Mouse (Mus musculus): ENCODE data around the gene Susd1. TPM values are rescaled to one million over a fixed set of nuclear protein-coding genes. Genes with fewer than 3 reads are reported as not detected.
"Not testable (repeated sequence)": the region's sequence is repeated elsewhere in the genome, so short reads cannot be mapped to it uniquely, and the experiment has no call there.

The Susd1 gene
- polyA plus RNA-seq, 1 experiment from 2014 or later, result 10.1 TPM

DNA sequence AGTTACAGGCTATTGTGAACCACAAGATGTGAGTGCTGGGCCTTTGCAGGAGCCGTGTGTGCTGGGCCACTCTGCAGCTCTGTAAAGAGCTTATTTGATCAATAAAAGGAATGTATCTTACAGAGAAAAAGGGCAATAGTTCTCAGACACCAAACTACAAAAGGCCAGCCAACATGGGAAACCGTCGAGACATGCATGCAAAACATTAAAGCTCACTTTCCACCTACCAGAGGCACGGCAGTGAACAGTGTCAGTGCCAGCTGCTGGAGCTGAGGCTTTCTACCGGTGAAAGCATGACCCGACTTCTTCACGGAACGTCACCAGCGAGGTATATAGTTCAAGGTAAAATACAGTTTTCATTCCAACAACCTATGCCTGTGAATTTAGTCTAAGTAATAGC is 127.8 kb downstream of the Susd1 start:
- WGBS, result 89% methylated on average over 9 of the region's 9 CpGs
- Histone ChIP-seq H3K9ac (no peak overlapping the region), H3K36me3 (no peaks in the 10 kb centered on the region), H3K4me1 (peaks cover 3% of the 10 kb centered on the region; the same call in 1 of the 2 replicates), H3K27ac (no peak overlapping the region), H3K9me3 (replicated peaks) (no peaks in the 10 kb centered on the region), H3K27me3 (no peaks in the 10 kb centered on the region), H3K4me2 (no peak overlapping the region), H3K4me3 (replicated peaks) (no peak overlapping the region)
- ATAC-seq (replicated peaks; ENCODE audit: low FRiP score), result no peak

DNA sequence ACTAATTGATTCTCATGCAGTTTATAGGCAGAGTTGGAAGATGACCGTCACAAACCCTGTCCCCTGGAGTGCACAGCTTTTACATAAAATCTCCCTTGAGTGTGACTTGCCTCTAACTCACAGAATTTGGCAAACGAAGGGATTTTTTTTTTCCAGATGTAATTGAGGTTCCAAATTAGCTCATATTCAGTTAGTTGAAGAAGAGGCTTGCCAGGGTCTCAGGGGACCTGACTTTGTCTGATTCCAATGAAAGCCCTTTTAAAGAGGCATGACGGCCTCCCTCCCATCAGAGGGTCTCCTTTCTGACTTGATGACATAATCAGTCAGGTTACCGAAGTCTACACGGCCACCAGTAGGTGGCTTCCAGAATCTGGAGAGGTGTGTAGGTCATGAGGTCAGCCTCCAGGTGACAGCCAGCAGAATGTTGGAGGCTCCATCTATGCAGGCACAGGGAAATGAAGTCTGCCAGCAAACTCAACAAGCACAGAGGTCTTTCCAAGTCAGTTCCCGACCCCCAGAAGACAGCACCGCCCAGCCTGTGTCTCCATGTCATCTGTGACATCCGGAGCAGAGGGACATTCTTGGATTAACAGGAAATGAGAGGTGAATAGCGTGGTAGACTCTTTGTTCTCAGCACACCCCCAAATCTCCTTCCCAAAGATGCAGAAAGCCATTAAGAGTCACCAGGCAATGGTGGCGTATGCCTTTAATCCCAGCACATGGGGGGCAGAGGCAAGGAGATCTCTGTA is 130.4 kb downstream of the Susd1 start:
- WGBS, result 83% methylated on average over 10 of the region's 10 CpGs
- no peaks in the 10 kb centered on the region for H3K4me1 ChIP-seq
- no peak overlapping the region for H3K27ac ChIP-seq
- H3K4me2 ChIP-seq, result no peak overlapping the region
- H3K9ac ChIP-seq, result no peak overlapping the region
- H3K27me3 ChIP-seq, result no peaks in the 10 kb centered on the region
- no peaks in the 10 kb centered on the region for H3K9me3 ChIP-seq (replicated peaks)
- ATAC-seq (replicated peaks; ENCODE audit: low FRiP score), result no peak
- no peak overlapping the region for H3K4me3 ChIP-seq (replicated peaks)
- no peaks in the 10 kb centered on the region for H3K36me3 ChIP-seq

DNA sequence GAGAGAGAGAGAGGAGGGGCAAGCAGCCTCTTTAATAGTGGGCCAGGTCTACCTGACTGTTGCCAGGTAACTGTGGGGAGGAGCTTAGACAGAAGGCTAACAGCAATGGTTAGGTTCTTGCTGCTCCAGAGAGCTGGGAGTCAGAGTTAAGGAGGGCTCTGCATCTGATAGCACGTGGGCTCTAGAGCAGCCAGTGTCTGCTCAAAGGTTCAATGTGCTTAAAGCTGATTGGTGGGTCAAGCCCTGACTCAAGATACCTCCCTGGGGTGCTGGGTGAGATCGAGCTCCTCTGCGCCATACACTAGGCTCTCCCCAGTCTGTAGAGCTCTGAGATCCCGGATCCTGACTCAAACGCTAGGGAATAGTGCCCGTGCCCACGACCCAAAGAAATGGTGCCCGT is 136.0 kb downstream of the Susd1 start:
- WGBS, result 94% methylated on average over 8 of the region's 8 CpGs
- H3K36me3 ChIP-seq, result no peaks in the 10 kb centered on the region
- no peaks in the 10 kb centered on the region for H3K27me3 ChIP-seq
- no peak overlapping the region for H3K27ac ChIP-seq
- no peaks in the 10 kb centered on the region for H3K9me3 ChIP-seq (replicated peaks)
- ATAC-seq (replicated peaks; ENCODE audit: low FRiP score), result no peak
- H3K4me1 ChIP-seq, result no peaks in the 10 kb centered on the region
- no peak overlapping the region for H3K4me2 ChIP-seq
- H3K9ac ChIP-seq, result no peak overlapping the region
- no peak overlapping the region for H3K4me3 ChIP-seq (replicated peaks)

DNA sequence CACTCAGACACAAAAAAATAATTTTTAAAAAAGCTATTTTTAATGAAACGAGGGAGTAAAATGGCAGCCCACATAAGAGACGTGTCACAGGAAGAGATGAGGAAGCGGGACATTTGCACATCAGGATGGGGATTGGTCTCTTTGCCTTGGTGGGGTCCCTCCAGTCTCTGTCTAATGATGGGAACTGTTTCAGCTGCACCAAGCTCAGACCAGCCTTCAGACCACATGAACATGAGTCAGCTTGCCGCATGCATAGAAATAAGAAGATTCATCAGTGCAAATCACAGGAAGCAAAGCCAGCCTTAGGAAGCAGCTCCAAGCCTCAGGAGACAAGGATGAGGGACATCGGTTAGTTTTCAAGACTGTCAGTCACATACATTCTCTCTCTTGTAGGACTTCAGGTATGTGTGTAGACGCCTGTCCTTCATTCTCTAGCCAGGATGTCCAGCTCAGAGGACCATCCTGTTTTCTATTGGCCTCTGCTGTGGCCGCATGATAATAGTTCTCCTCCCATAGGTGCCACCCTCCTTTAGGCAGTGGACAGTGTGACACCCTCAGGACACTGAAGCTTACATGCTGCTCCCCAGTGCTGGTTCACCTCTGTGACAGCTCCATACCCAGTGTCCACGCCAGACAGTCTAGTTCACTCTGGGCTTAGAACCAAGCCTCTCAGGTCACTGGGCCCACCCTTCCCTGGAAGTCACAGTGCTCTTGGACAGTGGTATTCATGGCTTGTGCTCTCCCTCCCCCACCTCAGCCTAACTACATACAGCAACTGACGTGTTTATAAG is 137.2 kb downstream of the Susd1 start:
- Histone ChIP-seq H3K4me3 (replicated peaks) (no peak overlapping the region), H3K27me3 (no peaks in the 10 kb centered on the region), H3K4me2 (no peak overlapping the region), H3K4me1 (no peaks in the 10 kb centered on the region), H3K27ac (no peak overlapping the region), H3K9me3 (replicated peaks) (no peaks in the 10 kb centered on the region), H3K9ac (no peak overlapping the region), H3K36me3 (no peaks in the 10 kb centered on the region)
- no peak for ATAC-seq (replicated peaks; ENCODE audit: low FRiP score)
- WGBS, result 89% methylated on average over 9 of the region's 9 CpGs

DNA sequence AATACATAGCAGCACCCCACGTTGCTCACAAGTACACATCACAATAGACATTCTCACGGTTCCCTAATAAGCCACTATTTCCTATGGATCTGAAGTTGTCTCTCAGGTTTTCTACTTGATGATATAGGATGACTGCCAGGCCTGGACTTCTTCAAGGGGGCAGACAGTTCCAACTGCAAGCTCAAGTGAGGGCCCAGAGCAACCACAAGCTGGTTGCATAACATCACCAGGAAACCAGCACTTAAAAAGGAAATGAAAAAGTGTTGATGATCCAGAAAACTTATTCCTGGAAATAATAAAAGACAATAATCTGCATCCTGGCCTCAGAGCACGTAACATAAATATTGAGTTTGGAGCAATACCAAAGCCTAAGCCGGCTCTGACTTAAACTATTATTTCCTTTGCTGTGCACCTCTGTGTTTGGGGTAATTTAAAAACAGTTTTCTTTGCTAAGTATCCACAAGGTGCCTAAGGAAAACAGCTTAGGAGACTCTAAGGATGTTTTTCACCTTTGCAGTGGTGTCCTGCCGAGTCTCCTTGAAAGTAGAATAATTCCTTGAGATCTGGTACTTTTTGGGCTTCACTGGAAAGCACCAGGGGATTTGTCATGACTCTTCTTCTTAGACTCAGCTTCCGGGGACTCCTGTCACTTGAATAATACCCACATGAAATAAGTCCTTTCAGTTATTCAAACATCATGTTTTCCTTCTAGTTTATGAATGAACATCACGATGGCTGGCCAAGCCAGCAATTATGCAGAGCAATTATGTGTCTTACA is 139.5 kb downstream of the Susd1 start:
- no peaks in the 10 kb centered on the region for H3K4me1 ChIP-seq
- H3K9me3 ChIP-seq (replicated peaks), result no peaks in the 10 kb centered on the region
- H3K27me3 ChIP-seq, result no peaks in the 10 kb centered on the region
- no peaks in the 10 kb centered on the region for H3K36me3 ChIP-seq
- H3K4me3 ChIP-seq (replicated peaks), result no peak overlapping the region
- no peak overlapping the region for H3K4me2 ChIP-seq
- WGBS, result 72% methylated on average over 7 of the region's 7 CpGs
- no peak overlapping the region for H3K27ac ChIP-seq
- H3K9ac ChIP-seq, result no peak overlapping the region
- ATAC-seq (replicated peaks; ENCODE audit: low FRiP score), result no peak

DNA sequence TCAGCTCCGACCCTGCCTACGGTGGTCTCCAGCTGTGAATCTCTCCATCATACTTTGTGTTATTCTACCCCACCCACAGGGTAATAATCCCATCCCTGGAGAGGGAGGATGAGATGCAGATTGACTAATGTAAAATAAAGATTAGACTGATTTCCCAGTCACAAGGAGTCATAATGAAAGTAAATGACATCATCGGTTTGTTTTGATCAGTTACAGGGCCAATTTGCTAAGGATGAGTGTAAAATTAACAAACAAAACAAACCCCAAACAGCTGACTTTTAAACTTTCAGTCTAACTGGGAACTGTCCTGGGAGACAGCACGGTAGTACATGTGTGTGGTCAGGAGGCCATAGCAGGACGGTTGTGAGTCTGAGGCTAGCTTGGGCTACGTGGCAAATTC is 143.3 kb downstream of the Susd1 start:
- no peak overlapping the region for H3K27ac ChIP-seq
- 79% methylated on average over 6 of the region's 6 CpGs for WGBS
- ATAC-seq (replicated peaks; ENCODE audit: low FRiP score), result no peak
- no peaks in the 10 kb centered on the region for H3K4me1 ChIP-seq
- no peaks in the 10 kb centered on the region for H3K9me3 ChIP-seq (replicated peaks)
- no peak overlapping the region for H3K4me2 ChIP-seq
- no peaks in the 10 kb centered on the region for H3K27me3 ChIP-seq
- H3K9ac ChIP-seq, result no peak overlapping the region
- H3K36me3 ChIP-seq, result no peaks in the 10 kb centered on the region
- H3K4me3 ChIP-seq (replicated peaks), result no peak overlapping the region

DNA sequence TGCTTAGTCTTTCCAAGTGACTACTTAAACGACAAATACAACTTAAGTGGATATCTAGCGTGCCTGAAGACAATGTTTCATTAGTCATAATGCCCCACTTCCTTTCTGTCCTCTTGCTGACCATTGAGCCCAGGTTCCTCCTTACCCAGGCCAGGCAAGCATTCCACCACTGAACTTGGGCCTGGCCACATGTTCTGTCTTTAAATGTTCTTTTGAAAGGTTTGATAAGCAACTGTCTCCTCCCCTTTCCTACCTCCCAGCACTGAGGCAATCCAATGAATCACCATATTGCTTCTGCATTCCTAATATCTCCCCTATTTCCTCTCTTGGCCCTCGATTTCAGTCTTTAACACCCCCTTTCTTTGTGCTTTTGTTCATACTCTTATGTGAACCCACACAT is 143.8 kb downstream of the Susd1 start:
- H3K4me1 ChIP-seq, result no peaks in the 10 kb centered on the region
- no peak overlapping the region for H3K4me2 ChIP-seq
- no peaks in the 10 kb centered on the region for H3K27me3 ChIP-seq
- H3K36me3 ChIP-seq, result no peaks in the 10 kb centered on the region
- no peaks in the 10 kb centered on the region for H3K9me3 ChIP-seq (replicated peaks)
- H3K9ac ChIP-seq, result no peak overlapping the region
- WGBS, result 82% methylated on average over 3 of the region's 3 CpGs
- H3K4me3 ChIP-seq (replicated peaks), result no peak overlapping the region
- ATAC-seq (replicated peaks; ENCODE audit: low FRiP score), result no peak
- H3K27ac ChIP-seq, result no peak overlapping the region

DNA sequence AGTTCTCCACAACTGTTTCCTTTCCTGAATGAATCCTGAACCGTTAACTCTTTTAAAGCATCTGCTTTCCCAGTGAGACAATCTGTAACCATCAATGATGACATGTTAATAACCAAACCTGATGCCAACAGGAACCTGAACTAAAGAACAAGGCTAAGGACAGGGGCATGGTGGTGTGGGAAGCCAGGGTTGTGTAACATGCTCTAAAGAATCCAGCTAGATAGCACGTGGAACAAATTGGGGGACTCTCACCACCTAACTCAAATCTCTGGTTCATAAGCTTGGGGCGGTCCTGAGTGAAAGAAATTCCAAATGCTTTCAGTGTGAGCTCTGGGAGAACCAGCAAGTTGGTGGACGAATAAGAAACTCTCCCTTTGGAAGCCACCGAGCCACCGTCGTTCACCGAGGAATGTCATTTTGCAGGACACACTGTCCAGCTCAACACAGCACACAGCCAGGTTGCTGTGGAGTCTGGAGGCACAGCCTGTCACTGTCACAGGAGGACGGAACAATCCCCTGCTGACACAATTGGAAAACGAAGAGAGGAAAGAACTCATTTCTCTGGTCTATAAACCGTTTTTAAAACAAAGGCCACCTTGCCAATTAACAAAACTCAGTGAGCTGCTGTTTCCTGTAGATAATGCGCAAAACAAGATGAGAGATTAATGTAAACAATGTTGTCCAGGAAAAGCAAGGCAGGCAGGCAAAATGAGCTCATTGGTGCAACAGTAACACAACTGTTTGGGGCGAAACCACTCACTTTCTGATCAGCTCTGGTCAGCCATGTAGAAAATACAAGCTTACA is 146.3 kb downstream of the Susd1 start:
- Histone ChIP-seq H3K9me3 (replicated peaks) (no peaks in the 10 kb centered on the region), H3K36me3 (no peaks in the 10 kb centered on the region), H3K9ac (no peak overlapping the region), H3K27me3 (no peaks in the 10 kb centered on the region), H3K4me1 (no peaks in the 10 kb centered on the region), H3K4me2 (no peak overlapping the region), H3K27ac (no peak overlapping the region), H3K4me3 (replicated peaks) (no peak overlapping the region)
- WGBS, result 71% methylated on average over 13 of the region's 13 CpGs
- ATAC-seq (replicated peaks; ENCODE audit: low FRiP score), result no peak

DNA sequence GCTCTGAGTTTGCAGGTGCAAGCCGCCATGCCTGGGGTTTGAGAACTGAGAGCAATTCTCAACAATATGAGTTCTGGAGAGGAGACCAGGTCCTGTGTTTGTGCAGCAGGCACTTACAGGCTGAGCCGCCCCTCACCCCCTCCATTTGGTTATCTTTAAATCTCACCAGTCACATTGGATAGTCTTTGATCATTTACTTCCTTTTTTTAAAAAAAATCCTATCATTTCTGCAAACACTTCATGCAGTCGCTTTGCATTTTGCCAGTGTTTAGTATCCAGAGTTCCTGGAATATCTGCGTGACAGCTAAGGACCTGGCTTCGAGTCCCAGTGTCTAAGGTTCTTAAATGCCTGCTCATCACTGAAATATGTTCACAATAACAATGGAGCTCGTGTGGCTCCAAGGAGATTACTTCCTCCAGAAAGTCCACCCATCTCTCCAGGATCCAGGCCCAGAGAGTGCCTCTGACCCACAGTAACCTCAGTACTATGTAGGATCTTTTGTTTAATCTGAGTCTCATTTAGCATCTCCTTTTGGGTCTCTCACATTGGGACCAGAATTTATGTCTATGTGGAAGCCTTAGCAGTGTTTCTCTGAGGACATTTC is 147.4 kb downstream of the Susd1 start:
- H3K4me2 ChIP-seq, result no peak overlapping the region
- no peaks in the 10 kb centered on the region for H3K36me3 ChIP-seq
- 61% methylated on average over 6 of the region's 6 CpGs for WGBS
- no peaks in the 10 kb centered on the region for H3K9me3 ChIP-seq (replicated peaks)
- no peaks in the 10 kb centered on the region for H3K4me1 ChIP-seq
- H3K9ac ChIP-seq, result no peak overlapping the region
- no peak overlapping the region for H3K4me3 ChIP-seq (replicated peaks)
- ATAC-seq (replicated peaks; ENCODE audit: low FRiP score), result no peak
- no peak overlapping the region for H3K27ac ChIP-seq
- H3K27me3 ChIP-seq, result no peaks in the 10 kb centered on the region

DNA sequence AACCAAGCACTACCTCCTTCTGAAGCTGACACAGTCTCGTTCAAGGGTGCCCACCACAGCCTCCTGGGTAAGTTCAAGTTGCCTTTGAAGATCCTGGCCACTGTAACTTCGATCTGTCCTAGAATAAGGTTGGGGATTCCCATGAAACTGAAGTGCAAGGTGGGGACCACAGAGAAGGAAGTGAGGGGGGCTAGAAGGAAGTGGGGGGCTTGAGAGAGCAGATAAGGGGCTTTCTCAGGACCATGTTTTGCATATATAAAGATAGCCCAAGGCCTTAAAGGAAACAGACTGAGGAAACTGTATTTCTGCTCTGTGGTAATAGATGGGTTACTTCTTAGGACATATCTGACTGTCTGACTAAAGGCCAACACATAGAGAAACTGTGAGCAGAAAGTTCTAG is 151.3 kb downstream of the Susd1 start:
- no peaks in the 10 kb centered on the region for H3K9me3 ChIP-seq (replicated peaks)
- 61% methylated on average over 2 of the region's 2 CpGs for WGBS
- no peak overlapping the region for H3K4me2 ChIP-seq
- no peaks in the 10 kb centered on the region for H3K36me3 ChIP-seq
- ATAC-seq (replicated peaks; ENCODE audit: low FRiP score), result no peak
- no peaks in the 10 kb centered on the region for H3K27me3 ChIP-seq
- no peak overlapping the region for H3K27ac ChIP-seq
- H3K9ac ChIP-seq, result no peak overlapping the region
- no peak overlapping the region for H3K4me3 ChIP-seq (replicated peaks)
- no peaks in the 10 kb centered on the region for H3K4me1 ChIP-seq

DNA sequence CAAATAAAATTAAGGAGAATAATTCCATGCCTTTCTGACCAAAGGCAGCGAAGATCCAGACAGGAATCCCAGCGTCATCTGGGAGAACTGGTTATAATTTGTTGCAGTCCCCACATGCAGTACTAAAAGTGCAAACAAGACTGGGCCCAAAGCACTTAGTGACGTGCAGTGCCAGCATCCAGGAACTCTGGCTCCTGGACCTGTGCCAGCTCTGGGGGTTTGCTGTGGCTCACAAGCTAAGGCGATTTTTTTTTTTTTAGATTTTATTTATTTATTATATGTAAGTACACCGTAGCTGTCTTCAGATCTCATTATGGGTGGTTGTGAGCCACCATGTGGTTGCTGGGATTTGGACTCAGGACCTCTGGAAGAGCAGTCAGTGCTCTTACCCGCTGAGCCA is 152.1 kb downstream of the Susd1 start:
- not testable (repeated sequence) for H3K4me1 ChIP-seq; H3K27me3 ChIP-seq; H3K27ac ChIP-seq; H3K9me3 ChIP-seq (replicated peaks); ATAC-seq (replicated peaks; ENCODE audit: low FRiP score); H3K9ac ChIP-seq; H3K4me3 ChIP-seq (replicated peaks); H3K4me2 ChIP-seq; H3K36me3 ChIP-seq
- WGBS, result 72% methylated on average over 6 of the region's 6 CpGs

All from kidney, embryonic 15.5 days (tissue).